Mouse (Mus musculus) forebrain, embryonic 11.5 days (tissue): ENCODE measurements around the gene Vnn1. TPM values are rescaled to one million over a fixed set of nuclear protein-coding genes. Genes with fewer than 3 reads are reported as not detected.

Experiments
- ATAC-seq: fragments of 200-750 bp; cut with Nextera tagmentation; replicated peaks from 2 replicates; pipeline ENCODE4 v1.8.0; 2017; ENCODE audit warnings: moderate TSS enrichment; ENCODE audit not compliant: low FRiP score
- DNase-seq: peaks from one replicate; pipeline ENCODE4 v3.0.0-alpha.2; 2017; ENCODE audit warnings: low spot score
- H3K27ac ChIP-seq: fragments of 300-500 bp; sonication (generic); 2 replicates; pipeline ENCODE4 v1.5.1; 2014; ENCODE audit warnings: low read depth, low read length
- H3K27me3 ChIP-seq: fragments of 300-500 bp; sonication (generic); 2 replicates; pipeline ENCODE4 v1.6.1; 2014; ENCODE audit warnings: mild to moderate bottlenecking, low read length, mixed read lengths; ENCODE audit not compliant: control insufficient read depth, insufficient read depth
- H3K36me3 ChIP-seq: fragments of 300-500 bp; sonication (generic); 2 replicates; pipeline ENCODE4 v1.6.1; 2014; ENCODE audit warnings: mild to moderate bottlenecking, low read length, moderate library complexity, mixed read lengths; ENCODE audit not compliant: control insufficient read depth, insufficient read depth
- H3K4me1 ChIP-seq: fragments of 300-500 bp; sonication (generic); replicated peaks from 2 replicates; pipeline ENCODE4 v1.6.1; 2014; ENCODE audit warnings: low read length, mixed read lengths; ENCODE audit not compliant: control insufficient read depth, insufficient read depth
- H3K4me2 ChIP-seq: fragments of 300-500 bp; sonication (generic); 2 replicates; pipeline ENCODE4 v1.6.1; 2014; ENCODE audit warnings: low read depth, mild to moderate bottlenecking, low read length, moderate library complexity, mixed read lengths; ENCODE audit not compliant: severe bottlenecking
- H3K4me3 ChIP-seq: fragments of 300-500 bp; sonication (generic); 2 replicates; pipeline ENCODE4 v1.5.1; 2014; ENCODE audit warnings: low read depth, low read length
- H3K9ac ChIP-seq: fragments of 300-500 bp; sonication (generic); 2 replicates; pipeline ENCODE4 v1.6.1; 2014; ENCODE audit warnings: low read length
- H3K9me3 ChIP-seq: fragments of 300-500 bp; sonication (generic); 2 replicates; pipeline ENCODE4 v1.6.1; 2016; ENCODE audit warnings: low read length, mixed read lengths; ENCODE audit not compliant: control insufficient read depth
- WGBS: fragments of 180-500 bp; shearing (Covaris S2); extraction: QIAGEN DNeasy Blood & Tissue Kit; methylation state at CpG from one replicate; pipeline ENCODE4 v1.1.7; 2014; 5-methylcytosine and 5-hydroxymethylcytosine counted together
- polyA plus RNA-seq: library from polyadenylated mRNA; unstranded; fragments of >200 nt; fragmentation: Nextera tagmentation; extraction: Ambion mirVana; gene quantifications from 2 replicates; pipeline ENCODE4 v1.2.1, GENCODE M21; 2014

Gene Vnn1
- polyA plus RNA-seq = 1.5 and 3.7 TPM in 2 replicates

DNA sequence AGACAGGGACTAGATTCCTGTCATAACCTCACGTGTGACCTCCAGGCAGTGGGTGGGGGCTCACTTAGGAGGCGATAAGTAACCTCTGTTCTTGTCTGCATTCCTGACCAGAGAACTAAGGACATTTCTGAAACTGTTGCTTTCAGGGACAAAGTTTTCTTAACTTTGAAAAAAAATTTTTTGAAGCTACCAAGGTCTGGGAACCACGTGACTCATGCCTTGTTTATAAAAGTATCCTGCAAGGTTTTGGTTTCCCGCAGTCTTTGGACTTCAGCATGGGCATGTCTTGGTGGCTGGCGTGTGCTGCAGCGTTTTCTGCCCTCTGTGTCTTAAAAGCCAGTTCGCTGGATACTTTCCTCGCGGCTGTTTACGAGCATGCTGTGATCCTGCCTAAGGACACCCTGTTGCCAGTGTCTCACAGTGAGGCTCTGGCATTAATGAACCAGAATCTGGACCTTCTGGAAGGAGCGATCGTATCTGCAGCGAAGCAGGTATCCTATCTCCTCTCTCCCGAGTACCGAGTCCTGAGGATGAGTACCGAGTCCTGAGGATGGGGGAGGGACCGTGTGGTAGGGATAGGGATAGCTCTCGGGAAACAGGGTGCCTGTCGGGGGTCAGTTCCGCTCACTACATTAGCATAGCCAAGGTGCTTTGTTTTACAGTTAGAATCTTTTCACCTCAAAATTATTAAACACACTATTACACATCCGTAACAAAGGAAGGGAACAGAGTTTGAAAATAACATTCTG is at the start of gene Vnn1:
TSS of gene Vnn1 (plus strand) at position 88 of the 749 bp plus-strand sequence.
- WGBS = 39% methylated on average over 21 of the region's 21 CpGs
- Histone ChIP-seq H3K36me3 (no peaks in the 10 kb centered on the region), H3K9ac (no peak within 1 kb of the TSS), H3K27ac (no peak within 1 kb of the TSS), H3K27me3 (no peaks in the 10 kb centered on the region), H3K9me3 (no peaks in the 10 kb centered on the region), H3K4me2 (peak within 1 kb of the TSS; percentile 39; the same call in 1 of the 2 replicates), H3K4me1 (no peaks in the 10 kb centered on the region), H3K4me3 (no peak within 1 kb of the TSS)
- no peak for ATAC-seq
- no peak for DNase-seq

DNA sequence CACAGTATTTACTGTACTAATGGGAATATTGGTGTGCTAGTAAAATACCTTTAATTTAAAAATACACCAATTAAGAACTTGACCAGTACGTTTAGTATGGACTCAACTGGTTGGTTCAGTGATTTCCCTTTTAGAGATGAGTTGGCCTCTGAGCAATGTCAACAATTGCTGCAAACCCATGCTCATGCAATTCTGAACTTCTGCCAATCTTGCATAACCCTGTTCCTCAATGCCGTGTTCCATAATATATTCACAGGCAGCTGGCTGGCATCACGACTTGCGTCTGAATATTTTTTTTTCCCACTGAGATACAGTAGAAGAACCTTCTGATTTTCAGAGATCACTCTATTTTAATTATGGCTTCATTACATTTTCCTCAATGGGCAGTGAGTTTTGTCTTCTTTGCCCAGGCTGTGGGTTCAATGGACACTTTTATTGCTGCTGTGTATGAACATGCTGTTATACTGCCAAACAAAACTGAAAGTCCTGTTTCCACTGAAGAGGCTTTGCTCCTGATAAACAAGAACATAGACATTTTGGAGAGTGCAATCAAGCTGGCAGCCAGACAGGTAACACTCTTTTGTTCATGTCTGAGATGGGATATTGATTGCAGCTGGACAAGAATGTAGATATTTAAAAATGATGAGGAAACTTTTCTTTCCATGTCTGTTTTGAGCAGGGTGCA is 43.1 kb upstream of the Vnn1 start, which contains the start of gene Vnn3:
TSS of gene Vnn3 (plus strand) at position 235 of the 685 bp plus-strand sequence.
- Histone ChIP-seq H3K36me3 (no peaks in the 10 kb centered on the region), H3K4me2 (no peak within 1 kb of the TSS), H3K9me3 (no peaks in the 10 kb centered on the region), H3K4me3 (no peak within 1 kb of the TSS), H3K27ac (no peak within 1 kb of the TSS), H3K4me1 (no peaks in the 10 kb centered on the region), H3K27me3 (no peaks in the 10 kb centered on the region), H3K9ac (no peak within 1 kb of the TSS)
- DNase-seq (no peak), ATAC-seq (no peak)
- 84% methylated on average over 4 of the region's 4 CpGs for WGBS

DNA sequence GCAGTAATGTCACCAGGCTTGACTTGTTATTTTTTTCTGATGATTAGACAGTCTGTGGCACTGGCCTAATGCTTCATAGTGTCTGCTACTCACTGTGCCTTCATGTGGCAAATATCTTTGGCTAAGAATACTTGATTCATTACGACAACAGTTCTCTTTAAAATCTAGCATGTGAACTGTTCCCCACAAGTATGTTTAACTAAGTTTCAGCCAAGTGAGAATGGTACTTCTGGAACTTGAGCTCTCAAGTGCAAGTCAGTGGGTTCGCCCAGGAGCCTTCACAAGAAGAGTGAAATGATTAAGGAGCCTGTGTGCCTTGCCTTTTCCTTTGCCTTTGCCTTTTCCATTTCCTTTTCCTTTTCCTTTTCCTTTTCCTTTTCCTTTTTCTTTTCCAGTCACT is 42.4 kb upstream of the Vnn1 start:
- Histone ChIP-seq H3K9ac (no peak overlapping the region), H3K27ac (no peak overlapping the region), H3K27me3 (no peaks in the 10 kb centered on the region), H3K36me3 (no peaks in the 10 kb centered on the region), H3K4me2 (no peak overlapping the region), H3K4me3 (no peak overlapping the region), H3K4me1 (no peaks in the 10 kb centered on the region), H3K9me3 (no peaks in the 10 kb centered on the region)
- DNase-seq = no peak
- ATAC-seq = no peak
- WGBS = 84% methylated on average over 2 of the region's 2 CpGs

DNA sequence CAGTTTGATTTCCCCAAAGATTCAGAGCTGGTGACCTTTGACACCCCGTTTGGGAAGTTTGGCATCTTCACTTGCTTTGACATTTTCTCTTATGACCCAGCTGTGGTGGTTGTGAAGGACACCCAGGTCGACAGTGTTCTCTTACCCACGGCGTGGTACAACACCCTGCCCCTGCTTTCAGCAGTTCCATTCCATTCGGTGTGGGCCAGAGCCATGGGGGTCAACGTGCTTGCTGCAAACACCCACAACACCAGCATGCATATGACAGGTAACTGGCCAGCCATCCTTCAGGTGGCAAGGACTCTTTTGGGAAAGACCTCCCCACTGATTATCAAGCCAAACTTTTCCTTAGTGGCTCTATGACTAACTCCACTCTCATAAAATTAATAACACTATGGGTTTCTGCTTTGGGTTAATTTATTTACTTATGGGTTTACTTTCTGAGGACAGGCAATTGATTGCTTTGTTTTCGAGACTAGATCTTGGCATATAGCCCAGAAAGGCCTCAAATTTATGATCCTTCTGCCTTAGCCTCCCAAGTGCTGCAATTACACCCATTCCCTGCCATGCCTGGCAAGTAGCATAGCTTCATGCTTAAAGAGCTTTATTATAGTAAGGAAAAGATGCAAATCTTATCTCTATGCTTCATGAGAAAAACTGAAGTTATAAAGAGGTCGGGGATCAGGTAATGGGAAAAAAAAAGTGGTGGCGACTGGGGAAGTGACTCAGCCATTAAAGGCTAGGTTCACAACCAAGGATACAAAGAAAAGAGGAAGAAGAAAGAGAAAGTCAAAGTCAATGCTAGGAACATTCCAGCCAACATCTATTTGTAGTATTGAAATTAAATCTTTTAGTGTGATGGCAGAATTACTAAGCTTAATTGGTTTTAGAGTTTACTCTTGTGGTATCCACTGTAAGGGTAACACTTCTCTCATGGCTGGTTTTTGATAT is 29.9 kb upstream of the Vnn1 start:
- no peaks in the 10 kb centered on the region for H3K27me3 ChIP-seq
- H3K4me2 ChIP-seq = no peak overlapping the region
- no peak for DNase-seq
- H3K4me1 ChIP-seq = no peaks in the 10 kb centered on the region
- H3K36me3 ChIP-seq = no peaks in the 10 kb centered on the region
- H3K9ac ChIP-seq = no peak overlapping the region
- H3K9me3 ChIP-seq = peaks cover 2% of the 10 kb centered on the region; the same call in 1 of the 2 replicates
- no peak overlapping the region for H3K27ac ChIP-seq
- 88% methylated on average over 9 of the region's 9 CpGs for WGBS
- ATAC-seq = no peak
- no peak overlapping the region for H3K4me3 ChIP-seq

DNA sequence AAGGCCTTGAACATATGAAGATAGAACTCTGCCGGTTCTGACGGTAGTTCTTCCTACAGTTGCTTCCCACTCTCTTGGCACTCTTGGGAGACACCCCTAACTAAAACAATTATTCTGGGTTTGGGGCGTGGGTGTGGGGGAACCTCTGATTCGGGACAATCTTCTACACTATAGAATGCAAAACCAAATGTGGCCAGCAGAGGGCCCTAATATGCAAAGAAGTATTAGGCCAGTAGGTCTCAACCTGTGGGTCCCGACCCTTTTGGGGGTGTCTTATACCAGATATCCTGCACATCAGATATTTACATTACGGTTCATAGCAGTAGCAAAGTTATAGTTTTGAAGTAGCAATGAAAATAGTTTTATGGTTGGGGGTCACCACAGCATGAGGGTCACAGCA is 13.8 kb upstream of the Vnn1 start:
- 87% methylated on average over 6 of the region's 6 CpGs for WGBS
- ATAC-seq = no peak
- DNase-seq = no peak

DNA sequence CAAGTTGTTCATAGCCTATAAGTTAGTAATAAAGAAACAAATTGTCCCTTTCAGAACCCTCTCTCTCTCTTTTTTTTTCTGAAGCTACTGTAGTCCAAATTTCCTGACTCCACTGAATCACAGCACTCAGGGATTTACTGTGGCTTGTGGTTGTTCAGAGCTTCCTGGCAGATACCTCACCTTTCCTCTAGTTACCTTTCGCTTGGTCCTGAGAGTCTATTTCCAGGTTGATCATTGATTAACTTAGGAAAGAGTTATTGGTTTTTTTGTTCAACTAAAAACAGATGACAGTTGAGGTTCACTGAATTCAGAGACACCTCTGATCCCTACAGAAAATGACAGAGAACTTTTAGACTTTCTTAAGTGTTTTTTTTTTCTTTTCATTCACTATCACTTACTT is 9.6 kb upstream of the Vnn1 start:
- DNase-seq = no peak
- Histone ChIP-seq H3K4me3 (no peak overlapping the region), H3K9ac (no peak overlapping the region), H3K36me3 (no peaks in the 10 kb centered on the region), H3K4me2 (no peak overlapping the region), H3K27me3 (no peaks in the 10 kb centered on the region), H3K4me1 (no peaks in the 10 kb centered on the region), H3K9me3 (no peaks in the 10 kb centered on the region), H3K27ac (no peak overlapping the region)
- no peak for ATAC-seq
- 90% methylated on average over 1 of the region's 1 CpGs for WGBS

More for the DNA sequence above, 13.8 kb upstream of the Vnn1 start:
- Histone ChIP-seq H3K9ac (no peak overlapping the region), H3K27me3 (no peaks in the 10 kb centered on the region), H3K27ac (no peak overlapping the region), H3K9me3 (no peaks in the 10 kb centered on the region), H3K36me3 (no peaks in the 10 kb centered on the region), H3K4me2 (no peak overlapping the region), H3K4me3 (no peak overlapping the region), H3K4me1 (no peaks in the 10 kb centered on the region)

DNA sequence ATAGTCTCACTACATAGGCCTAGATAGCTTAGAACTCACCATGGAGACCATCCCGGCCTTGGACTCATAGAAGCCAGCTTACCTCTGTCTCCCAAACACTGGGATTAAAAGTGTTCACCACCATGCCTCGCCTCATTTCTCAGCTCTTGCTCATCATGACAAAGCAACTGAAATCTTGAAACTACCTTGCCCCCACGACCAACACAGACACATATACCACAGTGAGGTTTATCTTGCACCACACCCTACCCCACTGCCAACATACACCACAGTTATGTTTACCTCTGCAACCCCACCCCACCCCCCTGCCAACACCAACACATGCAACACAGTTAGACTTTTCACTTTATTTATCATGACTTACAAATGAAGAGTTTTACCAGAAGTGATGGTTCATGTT is 8.4 kb upstream of the Vnn1 start:
- Histone ChIP-seq H3K27ac (no peak overlapping the region), H3K9ac (no peak overlapping the region), H3K4me3 (no peak overlapping the region), H3K4me2 (no peak overlapping the region), H3K36me3 (no peaks in the 10 kb centered on the region), H3K4me1 (no peaks in the 10 kb centered on the region), H3K9me3 (no peaks in the 10 kb centered on the region), H3K27me3 (no peaks in the 10 kb centered on the region)
- no peak for ATAC-seq
- 80% methylated on average over 3 of the region's 3 CpGs for WGBS
- DNase-seq = no peak

DNA sequence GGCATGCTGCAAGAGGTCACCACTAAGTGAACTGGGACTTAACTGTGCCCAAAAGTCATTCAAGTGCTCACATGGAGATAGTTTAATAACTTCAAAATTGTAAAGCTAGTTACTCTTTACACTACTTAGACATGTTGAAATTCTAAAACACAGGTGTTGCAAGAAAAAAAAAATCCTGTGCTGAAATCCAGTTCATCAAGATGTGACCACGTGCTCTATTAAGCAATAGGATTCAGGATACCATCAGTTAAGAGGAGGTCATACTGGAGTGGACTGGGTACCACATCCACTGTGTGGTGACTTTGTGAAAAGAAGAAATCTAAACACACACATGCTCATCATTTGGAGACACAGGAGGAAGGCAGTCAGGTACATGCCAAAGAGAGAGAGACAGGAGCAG is 1.5 kb upstream of the Vnn1 start:
- Histone ChIP-seq H3K4me2 (no peak overlapping the region), H3K4me1 (no peaks in the 10 kb centered on the region), H3K27me3 (no peaks in the 10 kb centered on the region), H3K27ac (no peak overlapping the region), H3K9me3 (no peaks in the 10 kb centered on the region), H3K36me3 (no peaks in the 10 kb centered on the region), H3K4me3 (no peak overlapping the region), H3K9ac (no peak overlapping the region)
- DNase-seq = no peak
- ATAC-seq = no peak
- WGBS = 95% methylated on average over 1 of the region's 1 CpGs
